Comparison of ENCODE assay signal across 8 mouse cellular contexts in genomic region chr9:102625983-102626838, GRCm38 (mm10). TPM values are rescaled to one million over a fixed set of nuclear protein-coding genes. Genes with fewer than 3 reads are reported as not detected.
DNase-seq lines count a peak whose midpoint lies in the region; ATAC-seq and TF ChIP-seq lines count a peak whose summit lies in the region.

Gene Anapc13, plus strand, starts transcription at chr9:102626296.
Gene Cep63, minus strand, starts transcription at chr9:102626534.

- POLR2A ChIA-PET in Patski (lab: Charles Lee): interaction anchor here (0.5 to 1.3 kb wide), 4 partner anchors 10 to 365 kb away, joined by 3 to 4 read pairs (median 4); no protein-coding TSS in a partner anchor

- peak within 1 kb of the TSS; percentile 86 for H3K4me3 ChIP-seq in hindbrain, embryonic 14.5 days (replicated peaks; ENCODE audit: low read length)

- peaks cover 16% of the 10 kb centered on the region for H3K4me1 ChIP-seq in hindbrain, embryonic 14.5 days (replicated peaks; ENCODE audit: control insufficient read depth, insufficient read depth, low read length)

- H3K27me3 ChIP-seq in Patski: no peaks in the 10 kb centered on the region
- H3K27me3 ChIP-seq in hindbrain, embryonic 14.5 days (ENCODE audit: control insufficient read depth, insufficient read depth, low read length): no peaks in the 10 kb centered on the region

- no peaks in the 10 kb centered on the region for H3K9me3 ChIP-seq in hindbrain, embryonic 14.5 days (ENCODE audit: control insufficient read depth, low read length)

- under 1% methylated on average over 79 of the region's 84 CpGs for WGBS in hindbrain, embryonic 14.5 days

- H3K27ac ChIP-seq in hindbrain, embryonic 14.5 days: peak within 1 kb of the TSS; percentile 97

- CTCF ChIA-PET in Patski (lab: Charles Lee): interaction anchor here (1.7 kb wide), 1 partner anchor 10 kb away, joined by 5 read pairs; no protein-coding TSS in a partner anchor

- peak; percentile 77 for ATAC-seq in Patski
- ATAC-seq in hindbrain, embryonic 14.5 days (ENCODE audit: low FRiP score): peak; percentile 95

- peak; percentile 71 for DNase-seq in Patski (ENCODE audit: low read depth, low spot score)
- DNase-seq in cerebellum, postnatal 14 days: peak; percentile 99 to 100
- peak; percentile 93 to 97 for DNase-seq in frontal cortex, postnatal 14 days (ENCODE audit: low spot score in 2 of 2)
- DNase-seq in hindbrain, embryonic 14.5 days (ENCODE audit: low spot score): peak; percentile 99
- peak; percentile 98 to 99 for DNase-seq in layer of hippocampus, postnatal 36 days
- peak; percentile 98 for DNase-seq in lung, postnatal 36 days
- DNase-seq in retina, postnatal 1 day: peak; percentile 99
- DNase-seq in urinary bladder, adult 18-20 months (ENCODE audit: low spot score in 2 of 2): peak; percentile 96

- TF ChIP-seq CTCF in Patski (IDR thresholded peaks at IDR 0.05): no peak

- in situ Hi-C loops in Patski (cut with MboI; ENCODE audit: low pct_unique_long_range_greater_than_20kb): loop anchor here (10.0 kb wide), 1 partner anchor 679 kb away; the partner anchor contains the start of genes 1300017J02Rik and Topbp1

- H3K36me3 ChIP-seq in hindbrain, embryonic 14.5 days (replicated peaks; ENCODE audit: control insufficient read depth, insufficient read depth): no peaks in the 10 kb centered on the region

- H3K4me2 ChIP-seq in hindbrain, embryonic 14.5 days (replicated peaks): peak within 1 kb of the TSS; percentile 74

- H3K9ac ChIP-seq in hindbrain, embryonic 14.5 days: peak within 1 kb of the TSS; percentile 97

RNA-seq across cellular contexts. Expression of gene Anapc13, which starts in this region (rescaled TPM):
- 113 TPM for polyA plus RNA-seq in Patski (2021)
- polyA plus RNA-seq in hindbrain, embryonic 14.5 days (2014; fragmentation: Nextera tagmentation; extraction: Ambion mirVana): 142 and 184 TPM in 2 replicates
- 100 to 1,000 TPM; 100 to 111 TPM for total RNA-seq in layer of hippocampus, postnatal 36 days (2021)

RNA-seq across cellular contexts. Expression of gene Cep63, which starts in this region (rescaled TPM):
- polyA plus RNA-seq in Patski (2021): 33.9 TPM
- 31.3 and 35.7 TPM in 2 replicates for polyA plus RNA-seq in hindbrain, embryonic 14.5 days (2014; fragmentation: Nextera tagmentation; extraction: Ambion mirVana)
- 10 to 100 TPM; 29.5 to 31.0 TPM for total RNA-seq in layer of hippocampus, postnatal 36 days (2021)

Comparison
In these comparisons a context has a peak if more than half of its experiments do, and no peak if none do; other contexts are left out.
1. Peak in every context shown above with its lines: DNase-seq, ATAC-seq, H3K4me3 ChIP-seq and H3K27ac ChIP-seq.